Comparison of ENCODE assay signal across 8 mouse cellular contexts in genomic region chr13:67060786-67061358, GRCm38 (mm10). TPM values are rescaled to one million over a fixed set of nuclear protein-coding genes. Genes with fewer than 3 reads are reported as not detected.
DNase-seq lines count a peak whose midpoint lies in the region; ATAC-seq lines count a peak whose summit lies in the region.

Gene Zfp712, minus strand, starts transcription at chr13:67061170.

- H3K27me3 ChIP-seq in intestine, embryonic 14.5 days (replicated peaks; ENCODE audit: control insufficient read depth, insufficient read depth, low read length) = no peaks in the 10 kb centered on the region

- intact Hi-C loops in left cerebral cortex, postnatal 14 days (cut with DNase I) = no loop called here

- no peaks in the 10 kb centered on the region for H3K36me3 ChIP-seq in intestine, embryonic 14.5 days (ENCODE audit: control insufficient read depth, insufficient read depth, low read length)

- H3K4me3 ChIP-seq in intestine, embryonic 14.5 days (ENCODE audit: low read depth, low read length) = peak within 1 kb of the TSS; percentile 74

- no peaks in the 10 kb centered on the region for H3K4me1 ChIP-seq in intestine, embryonic 14.5 days (replicated peaks; ENCODE audit: control insufficient read depth, insufficient read depth, low read length)

- peak within 1 kb of the TSS; percentile 80 for H3K27ac ChIP-seq in intestine, embryonic 14.5 days (ENCODE audit: low read depth)

- H3K4me2 ChIP-seq in intestine, embryonic 14.5 days (ENCODE audit: low read length) = peak within 1 kb of the TSS; percentile 84

- peak within 1 kb of the TSS; percentile 48 for H3K9ac ChIP-seq in intestine, embryonic 14.5 days (ENCODE audit: low read length)

- WGBS in intestine, embryonic 14.5 days = 0% methylated on average over 27 of the region's 27 CpGs

- no peaks in the 10 kb centered on the region for H3K9me3 ChIP-seq in intestine, embryonic 14.5 days (ENCODE audit: control insufficient read depth, low read length)

- peak; percentile 95 for ATAC-seq in intestine, embryonic 14.5 days (replicated peaks; ENCODE audit: low FRiP score, low TSS enrichment, low read depth)

- peak; percentile 93 to 99 for DNase-seq in adrenal gland, adult (ENCODE audit: inconsistent age in 2 of 2, low spot score in 1 of 2)
- DNase-seq in embryo, embryonic 10.5 days (ENCODE audit: low spot score) = peak; percentile 96
- DNase-seq in gastrocnemius, postnatal 25 days = peak; percentile 83
- peak; percentile 96 for DNase-seq in intestine, embryonic 14.5 days (ENCODE audit: low spot score)
- peak; percentile 93 to 96 for DNase-seq in left cerebral cortex, postnatal 14 days (ENCODE audit: low spot score in 2 of 2)
- peak; percentile 93 for DNase-seq in mesoderm, embryonic 11.5 days (ENCODE audit: low read depth, low spot score)
- peak; percentile 92 to 96 for DNase-seq in right cerebral cortex, postnatal 36 days (ENCODE audit: low spot score in 2 of 2)
- DNase-seq in yolk sac, embryonic 10.5 days (ENCODE audit: low spot score) = peak; percentile 93

RNA-seq across cellular contexts. Expression of gene Zfp712, which starts in this region (rescaled TPM):
- under 1 TPM; 0.94 to 0.95 TPM for total RNA-seq in gastrocnemius, postnatal 25 days (2021)
- 3.4 and 4.9 TPM in 2 replicates for polyA plus RNA-seq in intestine, embryonic 14.5 days (2014; fragmentation: Nextera tagmentation; extraction: Ambion mirVana)
- total RNA-seq in left cerebral cortex, postnatal 14 days (2021) = 1 to 10 TPM; 4.8 to 5.8 TPM

Comparison
In these comparisons a context has a peak if more than half of its experiments do, and no peak if none do; other contexts are left out.
1. Peak in every context shown above with its lines: DNase-seq, ATAC-seq, H3K4me3 ChIP-seq and H3K27ac ChIP-seq.
2. Peak in DNase-seq in gastrocnemius, postnatal 25 days; RNA of the gene not detected or under 1 TPM.